Mouse (Mus musculus): ENCODE results near the gene Ehbp1l1. TPM values are rescaled to one million over a fixed set of nuclear protein-coding genes. Genes with fewer than 3 reads are reported as not detected.
A peak's percentile ranks its signal among the peaks of the same experiment; 100 is the strongest.

Ehbp1l1 gene
- total and polyA plus RNA-seq, 3 experiments: 30.3 to 49.2 (median 31.6) TPM

DNA sequence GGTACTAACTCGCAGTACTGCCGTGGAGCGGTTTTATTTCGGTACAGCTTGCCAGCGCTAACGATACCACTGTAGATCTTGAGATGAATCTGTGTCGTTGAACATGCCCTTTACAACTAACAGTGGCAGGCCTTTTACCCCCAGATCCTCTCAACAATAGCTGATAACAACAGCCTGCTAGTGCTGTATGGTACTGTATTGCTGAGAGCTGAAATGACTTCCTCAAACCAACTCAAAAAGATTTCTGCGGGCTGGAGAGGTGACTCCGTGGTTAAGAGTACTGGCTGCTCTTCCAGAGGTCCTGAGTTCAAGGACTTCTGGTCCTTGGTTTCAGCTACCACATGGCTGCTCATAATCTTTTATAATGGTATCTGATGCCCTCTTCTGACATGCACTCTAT, 8.2 kb upstream of the Ehbp1l1 start:
- DNase-seq: no peak

DNA sequence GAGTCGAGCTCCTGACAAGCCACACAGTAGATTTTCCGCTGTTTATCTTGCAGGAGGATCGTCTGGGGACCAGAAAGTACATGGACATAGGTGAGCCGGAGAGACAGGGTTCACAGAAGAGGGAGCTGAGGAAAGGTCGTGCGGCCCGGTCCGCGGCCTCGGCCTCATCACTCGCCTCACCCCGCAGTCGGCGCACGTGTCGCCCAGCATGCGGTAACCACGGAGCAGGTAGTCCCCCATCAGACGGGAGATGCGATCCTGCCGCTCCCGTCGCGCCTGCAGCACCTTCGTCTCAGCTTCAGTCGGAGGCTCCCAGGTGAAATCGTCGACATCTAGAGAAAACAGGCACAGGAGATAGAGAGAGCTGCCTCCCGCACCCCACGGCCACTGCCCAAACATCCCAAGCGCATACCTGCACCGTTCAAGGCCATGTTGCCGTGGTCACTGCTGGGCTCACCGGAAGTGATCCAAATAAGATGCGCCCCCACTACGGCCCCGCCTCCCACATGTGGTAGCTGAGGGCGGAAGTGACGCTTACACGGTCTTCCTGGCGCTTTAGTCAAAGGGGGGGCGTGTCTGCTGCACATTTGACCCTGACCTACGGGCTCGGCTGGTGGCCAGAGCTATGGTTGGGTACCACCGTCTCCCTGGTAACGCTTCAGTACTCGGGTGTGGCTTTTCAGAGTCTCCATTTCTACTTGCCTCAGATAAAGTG, 5.3 kb upstream of the Ehbp1l1 start:
- peak; percentile 95 for DNase-seq

DNA sequence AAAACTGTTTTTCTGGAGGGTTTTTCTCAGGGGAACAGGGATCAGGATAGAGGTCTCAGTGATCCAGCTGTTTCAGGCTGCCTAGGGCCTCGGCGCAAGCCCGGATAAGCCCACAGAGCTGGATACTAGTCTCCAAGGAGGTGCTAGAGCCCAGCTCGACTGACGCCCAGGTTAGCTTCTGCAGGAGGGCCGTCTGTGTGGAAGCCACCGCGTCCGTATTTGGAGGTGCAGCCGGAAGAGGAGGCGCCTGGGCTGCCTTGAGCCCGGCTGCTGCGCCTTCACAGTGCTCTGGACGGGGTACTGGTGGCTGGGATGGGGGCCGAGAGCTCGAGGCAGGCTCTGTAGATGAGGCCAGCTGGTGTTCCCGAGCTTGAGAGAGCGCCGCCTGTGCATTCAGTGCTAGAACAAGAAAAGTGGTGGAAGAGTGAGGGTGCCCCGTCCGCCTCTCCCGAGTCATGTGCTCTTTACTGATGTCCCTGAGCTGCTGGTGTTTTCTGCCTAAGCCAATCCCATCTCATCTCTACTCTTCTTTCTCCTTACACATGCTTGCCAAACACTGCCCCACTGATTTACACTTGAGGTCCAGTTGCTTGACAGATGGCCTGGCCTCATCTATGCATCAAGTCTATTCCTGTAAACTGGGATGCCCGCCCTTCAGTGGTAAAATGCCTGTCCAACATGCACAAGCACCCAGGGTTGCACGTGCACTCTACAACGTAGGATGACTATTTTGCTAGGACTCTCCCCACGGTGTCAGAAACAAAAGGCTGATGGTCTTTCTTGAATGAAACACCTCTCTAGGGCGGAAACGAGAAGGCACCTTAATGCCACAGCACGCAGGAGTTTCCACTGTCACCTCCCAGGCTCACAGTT, 4.4 kb upstream of the Ehbp1l1 start:
- DNase-seq: no peak

DNA sequence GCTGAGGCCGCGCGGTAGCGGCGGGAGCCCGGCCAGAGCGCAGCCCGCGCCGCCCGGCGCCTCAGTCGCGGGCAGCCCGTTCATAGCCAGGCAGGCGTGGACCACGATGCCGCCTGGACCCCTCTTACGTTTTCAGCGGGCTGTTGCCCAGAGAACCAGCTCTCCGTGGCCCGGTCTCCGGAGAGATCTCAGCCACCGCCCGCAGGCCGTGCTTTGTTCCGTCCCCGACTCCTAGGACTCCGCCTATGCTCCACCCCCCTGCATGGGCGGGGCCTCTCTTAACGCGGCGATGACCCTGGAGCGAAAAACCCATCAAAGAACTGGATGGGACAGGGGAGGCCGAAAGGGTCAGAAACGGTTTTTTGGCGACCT, 3.3 kb upstream of the Ehbp1l1 start, which contains the start of gene Fam89b:
Fam89b (minus strand) TSS at position 210 of the 372 bp plus-strand sequence.
- peak; percentile 94 for DNase-seq

DNA sequence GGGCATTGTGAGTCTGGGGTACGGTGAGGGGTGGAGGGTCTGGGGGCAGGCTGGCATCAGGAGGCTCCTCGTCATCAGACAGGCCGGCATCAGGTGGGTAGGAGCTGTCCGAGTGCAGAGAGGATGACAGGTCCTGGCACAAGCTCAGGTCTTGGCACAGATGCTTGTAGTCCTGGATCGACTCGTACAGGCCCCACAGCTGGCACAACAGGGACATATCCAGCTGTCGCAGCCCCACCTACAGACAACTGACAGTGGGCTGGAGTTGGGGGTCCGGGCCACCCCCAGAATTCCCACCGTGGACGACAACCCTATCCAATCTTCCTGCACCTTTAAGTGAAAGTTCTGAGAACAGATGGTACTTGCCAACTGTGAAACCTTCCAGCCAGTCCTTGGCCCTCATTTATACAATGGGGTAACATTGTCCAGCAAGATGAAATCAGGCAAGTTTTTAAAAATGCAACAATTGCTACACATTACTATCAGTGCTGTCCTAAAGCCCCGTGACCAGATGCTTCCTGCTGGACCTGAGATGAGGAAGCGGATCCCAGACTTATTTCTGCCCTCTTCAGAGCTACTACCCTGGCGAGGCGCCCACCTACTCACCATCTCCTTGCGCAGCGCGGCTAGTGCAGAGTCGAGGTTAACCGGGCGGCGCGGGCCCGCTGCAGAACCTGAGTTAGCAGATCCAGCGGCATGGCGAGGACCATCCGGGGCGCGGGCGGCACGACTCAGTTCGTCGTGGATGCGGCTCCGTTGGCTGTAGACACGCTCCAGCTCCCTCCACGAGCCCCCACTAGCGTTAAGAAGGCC, 2.7 kb upstream of the Ehbp1l1 start:
- peak; percentile 70 for DNase-seq

DNA sequence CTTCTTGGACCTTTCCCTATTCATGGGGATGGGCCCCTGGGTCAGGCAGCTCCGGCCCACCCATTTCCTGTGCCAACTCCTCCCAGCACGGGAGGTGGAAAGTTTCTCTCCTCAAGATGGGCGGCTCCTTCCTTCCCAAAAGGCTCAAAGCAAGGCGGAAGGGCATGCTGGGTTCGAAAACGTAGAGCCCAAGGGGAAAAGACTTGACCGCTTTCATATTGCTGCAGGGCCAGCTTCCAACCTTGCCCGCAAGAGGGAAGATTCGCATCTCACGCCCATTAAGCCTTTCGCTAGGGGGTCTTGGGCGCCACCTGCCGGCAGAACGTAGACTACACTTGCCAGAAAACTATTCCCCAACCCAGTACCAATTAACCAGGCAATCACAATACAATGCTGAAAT, 1.6 kb upstream of the Ehbp1l1 start:
- DNase-seq: peak; percentile 90

DNA sequence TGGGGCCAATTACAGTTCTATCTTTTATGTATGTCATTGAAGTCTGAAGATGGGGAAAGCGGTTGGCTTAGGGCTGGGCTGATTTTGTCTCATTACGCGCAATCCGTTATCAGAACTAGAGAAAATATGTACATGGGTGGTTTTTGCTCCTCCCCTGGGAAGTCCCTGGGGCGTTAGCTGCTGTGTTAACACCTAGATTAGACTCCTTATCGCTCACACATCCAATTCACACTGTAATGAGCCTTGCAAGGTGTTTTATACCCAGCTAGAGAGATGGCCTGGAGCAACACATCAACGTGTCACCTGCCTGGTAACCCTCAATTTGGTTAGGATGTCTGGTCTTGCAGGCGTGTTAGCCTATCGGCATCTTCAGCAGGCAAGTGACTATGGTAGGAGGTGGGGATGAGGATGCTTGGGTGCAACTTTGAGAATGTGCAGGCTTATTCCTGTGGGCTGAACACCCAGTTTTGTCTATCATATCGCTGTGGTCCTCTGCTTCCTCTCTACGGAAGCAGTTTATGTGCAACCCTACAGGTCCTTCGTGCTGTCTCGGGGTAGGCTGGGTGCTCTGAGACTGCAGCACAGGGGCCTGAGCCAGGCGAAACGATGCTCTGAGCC, 953 bp upstream of the Ehbp1l1 start:
- no peak for DNase-seq

DNA sequence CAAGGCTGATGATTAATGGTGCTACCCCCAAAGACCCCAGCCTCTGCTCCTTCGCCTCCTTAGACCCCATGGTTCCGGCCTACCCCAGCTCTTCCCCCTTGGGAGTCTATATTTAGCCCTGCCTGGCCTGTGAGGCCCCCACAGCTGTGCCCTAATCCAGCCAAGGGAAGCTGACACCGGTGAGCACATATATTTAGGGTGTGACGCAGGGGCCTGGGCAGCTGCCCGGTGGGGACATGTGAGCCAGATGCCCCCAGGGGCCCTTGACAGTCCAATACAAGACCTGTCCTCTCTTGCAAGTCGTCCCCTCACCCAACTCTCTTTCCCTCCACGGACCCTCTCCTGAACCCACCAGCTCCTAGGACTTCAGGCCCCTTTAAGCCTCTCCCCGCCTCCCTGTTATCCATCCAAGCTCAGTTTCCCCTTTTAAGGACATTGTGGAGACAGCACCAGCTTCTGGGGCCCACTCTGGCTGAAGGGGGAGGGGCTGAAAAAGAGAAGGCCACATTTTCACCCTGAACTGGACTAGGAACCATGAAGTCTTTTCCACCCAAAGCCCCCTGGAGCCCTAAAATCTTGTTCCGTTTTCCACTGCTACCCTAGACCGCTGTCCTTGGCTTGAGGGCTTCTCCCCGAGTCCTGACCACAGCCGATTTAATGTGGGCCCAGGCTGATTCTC, 949 bp downstream of the Ehbp1l1 start:
- peak; percentile 59 for DNase-seq

DNA sequence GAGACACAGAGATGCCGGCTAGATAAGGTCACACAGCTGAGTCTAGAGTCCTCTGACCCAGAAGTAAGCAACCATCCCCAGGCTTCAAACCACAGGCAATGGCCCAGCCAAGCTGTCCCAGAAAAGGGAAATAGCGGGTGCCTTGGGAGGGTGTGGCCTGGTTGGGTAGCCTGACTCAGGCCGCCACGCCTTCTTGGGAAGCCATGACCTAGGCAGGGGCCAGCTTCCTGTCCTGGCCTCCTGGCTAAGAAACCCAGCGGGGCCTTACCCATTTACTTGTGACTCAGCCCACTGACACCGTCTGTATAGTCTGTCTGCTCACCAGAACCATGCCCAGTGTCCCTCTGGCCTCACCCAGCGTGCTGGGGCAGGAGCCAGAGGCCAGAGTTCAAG, 1.6 kb downstream of the Ehbp1l1 start:
- DNase-seq: peak; percentile 92

DNA sequence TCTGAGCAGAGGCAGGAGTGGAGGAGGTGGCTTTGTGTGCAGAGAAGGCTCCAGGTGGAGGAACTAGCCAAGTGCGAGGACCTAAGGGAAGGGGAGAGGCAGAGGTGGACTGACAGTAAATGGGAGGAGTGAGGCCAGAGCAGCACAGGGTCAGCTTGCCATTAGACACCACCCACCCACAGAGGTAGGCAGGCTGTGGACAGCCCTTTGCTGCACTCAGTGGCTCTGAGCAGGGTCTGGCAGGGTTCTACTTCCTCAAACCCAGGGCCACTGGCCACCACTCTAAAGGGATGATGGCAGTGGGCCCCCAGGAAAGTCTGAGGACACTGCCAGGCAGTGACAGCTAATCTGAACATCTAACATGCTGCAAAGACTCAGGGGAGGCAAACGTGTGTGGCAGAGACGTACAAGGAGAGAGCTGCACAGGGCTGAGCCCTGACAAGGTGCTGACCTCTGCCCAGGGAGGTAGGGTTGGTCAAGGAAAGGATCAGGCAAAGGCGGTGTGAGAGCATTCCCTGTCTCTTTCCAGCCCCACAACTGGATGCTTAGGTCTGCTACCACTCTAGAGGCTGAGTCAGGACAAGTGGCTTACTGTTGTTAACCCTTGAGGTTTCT, 2.1 kb downstream of the Ehbp1l1 start:
- DNase-seq: no peak

DNA sequence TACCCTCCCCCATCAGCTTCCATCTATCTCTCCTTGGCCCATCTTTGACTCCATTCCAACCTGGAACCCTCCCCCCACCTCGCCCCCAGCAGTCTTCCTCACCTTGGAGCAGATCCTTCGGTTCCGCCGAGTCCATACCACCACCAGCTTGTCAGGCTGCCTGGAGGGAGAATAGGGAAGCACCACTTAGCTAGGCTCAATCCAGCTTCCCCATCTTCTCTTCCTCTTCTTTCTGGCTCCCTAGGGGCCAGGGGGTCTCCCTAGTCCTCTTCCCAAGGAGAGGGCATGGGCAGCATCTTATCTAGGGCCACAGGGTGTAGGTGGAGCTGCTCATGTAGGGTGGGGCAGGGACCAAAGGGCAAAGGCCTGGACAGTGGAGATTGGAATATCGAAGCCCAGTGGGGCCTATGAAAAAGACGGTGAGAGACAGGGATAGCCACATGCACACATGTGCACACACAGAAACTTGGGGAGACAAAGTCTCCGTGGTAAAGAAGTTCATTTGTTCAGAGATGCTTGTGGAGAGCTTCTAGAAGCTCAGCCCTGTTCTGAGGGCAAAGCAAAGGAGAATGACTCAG, 3.2 kb downstream of the Ehbp1l1 start:
- no peak for DNase-seq

DNA sequence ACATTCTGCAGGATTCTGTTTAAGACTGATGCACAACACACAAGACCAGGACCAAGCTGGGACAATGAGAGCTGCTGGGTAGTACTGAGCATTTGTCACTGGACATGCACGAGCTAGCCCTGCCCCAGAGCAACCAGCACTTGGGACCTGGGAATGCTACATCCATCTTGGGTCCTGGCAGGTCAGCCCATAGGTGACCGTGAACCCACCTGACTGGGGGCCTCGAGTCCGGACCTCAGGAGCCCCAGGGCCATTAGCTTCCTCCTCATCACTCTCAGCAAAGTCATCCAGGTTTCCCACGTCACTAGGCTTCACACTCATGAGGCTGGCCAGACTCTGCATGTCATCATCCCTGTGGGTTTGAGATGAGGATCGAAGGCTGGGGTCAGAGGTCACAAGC, 4.9 kb downstream of the Ehbp1l1 start:
- no peak for DNase-seq

DNA sequence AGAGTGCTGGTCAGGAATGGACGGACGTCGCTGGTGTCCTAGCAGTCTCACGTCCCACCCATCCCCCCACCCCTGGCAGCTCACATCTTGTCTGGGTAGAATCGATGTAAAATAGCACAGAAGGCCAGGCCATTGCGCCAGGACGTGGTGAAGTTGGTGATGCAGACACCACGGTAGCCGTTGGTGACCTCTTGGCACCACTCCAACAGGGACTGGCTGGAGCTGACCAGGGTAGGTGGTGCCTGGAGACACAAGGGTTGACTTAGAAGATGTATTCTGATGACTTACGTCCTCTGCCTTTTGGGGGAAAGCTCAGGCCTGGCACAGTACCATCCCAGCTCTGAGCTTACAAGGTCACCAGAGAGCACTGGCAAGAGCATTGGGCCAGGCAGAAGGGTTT, 9.2 kb downstream of the Ehbp1l1 start:
- DNase-seq: no peak

DNA sequence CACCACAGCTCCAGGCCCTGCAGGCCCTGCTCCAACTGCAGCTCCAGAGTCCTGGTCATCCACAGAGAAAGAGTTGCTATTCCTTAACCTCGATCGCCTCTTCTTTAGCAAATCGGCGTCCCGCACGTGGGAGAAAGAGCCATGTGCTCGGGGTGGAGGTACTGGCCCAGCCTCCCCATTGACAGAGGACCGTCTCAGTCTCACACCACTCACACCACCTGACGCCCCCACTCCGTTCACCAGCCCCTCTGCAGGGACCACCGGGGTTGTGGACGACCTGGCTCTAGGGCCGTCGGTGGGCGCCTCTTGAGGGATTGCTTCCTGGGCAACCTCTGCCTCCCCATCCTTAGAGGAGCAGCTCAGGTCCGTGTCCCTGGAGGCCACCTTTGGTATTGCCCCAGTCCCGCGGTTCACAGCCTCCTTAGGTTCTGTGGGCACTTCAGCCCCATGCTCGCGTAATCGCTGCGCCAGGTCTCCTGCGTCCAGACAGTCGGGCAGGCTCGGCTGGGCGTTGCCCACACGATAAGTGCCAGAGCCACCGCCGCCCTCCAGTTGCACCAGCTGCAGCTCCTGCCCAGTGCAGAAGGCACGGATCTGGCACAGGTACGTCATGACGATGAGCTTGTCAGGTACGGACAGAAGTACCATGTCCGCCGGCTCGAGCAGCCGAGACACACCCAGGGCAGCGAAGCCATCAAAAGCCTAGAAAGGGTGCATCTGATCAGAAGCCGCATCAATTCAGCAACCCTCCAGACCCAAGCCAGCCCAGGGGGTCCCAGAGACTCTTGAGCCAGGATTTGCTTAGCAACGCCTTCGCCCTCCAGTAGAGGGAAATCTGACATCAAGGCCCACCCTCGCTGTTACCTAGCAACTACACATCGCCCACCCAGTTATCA, 10.1 kb downstream of the Ehbp1l1 start:
- DNase-seq: no peak

DNA sequence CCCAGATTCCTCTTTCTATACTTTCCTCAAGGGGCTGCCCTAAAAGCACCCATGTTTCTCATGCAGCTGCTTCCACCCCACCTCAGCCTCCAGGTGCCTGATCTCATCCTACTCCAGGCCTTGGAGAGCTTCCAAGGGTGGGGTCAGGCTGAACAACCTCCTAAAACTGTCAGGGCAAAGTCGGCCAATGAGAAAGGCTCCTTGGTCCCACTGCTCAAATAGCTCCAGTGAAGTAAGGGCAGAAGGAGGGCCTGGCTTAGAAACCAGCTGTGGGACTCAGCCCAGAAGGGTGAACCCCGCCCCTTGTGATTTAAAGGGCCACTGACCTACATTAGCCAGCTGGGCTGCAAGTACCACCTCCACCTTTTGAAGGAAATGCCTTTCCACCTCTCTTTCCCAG, 12.4 kb downstream of the Ehbp1l1 start:
- DNase-seq: peak; percentile 76

DNA sequence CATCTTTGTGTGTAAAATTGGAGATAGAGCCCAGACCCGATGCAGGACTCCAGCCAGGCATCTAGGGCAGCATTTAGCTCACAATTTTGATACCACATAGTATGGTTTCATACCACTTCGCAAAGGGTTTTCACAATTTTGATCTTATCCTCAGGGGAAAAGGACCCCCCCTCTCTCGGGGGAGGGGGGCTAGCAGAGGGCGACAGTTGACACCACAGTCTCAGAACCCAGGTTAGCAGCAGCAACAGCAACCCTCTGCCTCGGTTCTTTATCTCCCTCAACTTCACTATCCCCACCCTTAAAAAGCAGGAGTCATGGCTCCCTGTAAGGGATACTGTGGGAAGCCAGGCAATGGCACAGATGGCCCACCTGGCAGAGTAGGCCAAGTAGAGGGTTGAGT, 12.9 kb downstream of the Ehbp1l1 start:
- no peak for DNase-seq

DNA sequence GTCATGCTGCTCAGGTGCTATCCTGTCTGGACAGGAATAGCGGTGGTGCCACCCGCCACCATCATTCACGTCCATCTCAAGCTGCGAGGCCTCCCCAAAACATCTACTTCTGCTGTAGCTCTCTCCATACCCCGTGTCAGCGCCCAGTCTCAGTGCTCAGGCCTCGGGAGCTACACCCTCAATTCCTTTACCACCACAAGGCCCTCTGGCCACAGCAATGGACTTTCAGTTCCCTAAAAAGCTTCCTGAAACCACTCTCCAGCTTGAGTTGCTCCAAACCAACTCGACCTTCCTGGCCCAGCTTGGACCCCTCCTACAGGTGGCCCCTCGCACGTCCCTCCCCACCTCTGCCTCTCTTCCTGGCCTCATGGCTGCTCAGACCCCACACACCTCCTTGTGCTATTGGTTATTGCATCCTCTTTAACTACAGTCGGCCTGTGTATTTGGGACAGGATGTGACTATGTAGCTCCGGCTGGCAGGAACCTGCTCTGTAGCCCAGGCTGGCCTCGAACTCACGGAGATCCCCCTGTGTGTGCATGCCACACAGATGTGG, 14.1 kb downstream of the Ehbp1l1 start:
- DNase-seq: no peak

DNA sequence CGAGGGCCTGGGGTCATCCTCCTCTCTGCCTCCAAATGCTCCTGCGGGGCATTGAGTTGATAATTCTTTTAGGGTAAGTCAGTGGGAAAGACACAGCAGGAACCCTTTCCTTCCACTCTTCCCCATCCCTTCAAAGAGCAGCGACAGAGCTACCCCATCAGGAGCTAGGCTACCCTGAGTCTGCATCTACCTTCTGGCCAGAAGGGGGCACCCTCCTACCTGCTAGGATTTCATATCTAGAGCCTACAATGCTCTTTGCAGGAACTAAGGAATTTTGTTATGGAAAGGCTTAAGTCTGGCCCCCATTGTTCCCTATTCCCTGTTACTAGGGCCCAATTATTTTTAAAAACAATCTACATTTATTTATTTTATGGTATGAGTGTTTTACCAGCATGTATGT, 14.9 kb downstream of the Ehbp1l1 start:
- peak; percentile 72 for DNase-seq

DNA sequence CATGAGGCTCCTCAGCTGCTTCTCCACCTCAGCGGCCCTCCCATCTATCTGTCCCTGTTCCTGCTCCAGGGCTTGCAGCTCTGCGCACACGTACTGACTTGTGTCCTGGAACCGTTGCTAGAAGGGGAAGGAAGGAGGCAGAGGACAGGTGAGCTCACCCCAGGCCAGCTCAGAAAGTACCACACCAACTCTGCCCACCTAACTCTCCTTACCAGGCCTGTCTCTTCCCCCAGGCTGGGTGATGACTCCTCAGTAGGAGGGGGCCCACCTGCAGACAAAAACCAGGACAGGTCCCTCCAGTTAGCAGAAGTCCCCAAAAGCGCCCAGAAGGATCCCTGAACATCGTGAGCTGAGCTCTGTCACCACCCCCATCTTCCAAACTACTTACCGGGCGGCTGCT, 15.5 kb downstream of the Ehbp1l1 start:
- DNase-seq: no peak

Measured in adrenal gland, adult 2 months (tissue).